14 mouse cellular contexts compared by ENCODE assay signal in genomic region chr7:125434666-125435290, GRCm38 (mm10). TPM values are rescaled to one million over a fixed set of nuclear protein-coding genes. Genes with fewer than 3 reads are reported as not detected.
DNase-seq lines count a peak whose midpoint lies in the region; ATAC-seq and TF ChIP-seq lines count a peak whose summit lies in the region.
"Had no signal": no experiment of that assay in that cellular context is flagged by ENCODE, and none has a peak within 500 bp of the region (broad histone marks: within the 10 kb centered on the region; RNA-seq: fewer than 3 reads in every experiment).

No protein-coding gene starts in this region.

- H3K27me3 ChIP-seq in hindbrain, embryonic 10.5 days (ENCODE audit: insufficient read depth, poor library complexity, severe bottlenecking), result no peaks in the 10 kb centered on the region
- H3K27me3 ChIP-seq in hindbrain, embryonic 16.5 days (replicated peaks; ENCODE audit: control insufficient read depth, insufficient read depth, low read length), result no peaks in the 10 kb centered on the region
- H3K27me3 ChIP-seq in embryonic facial prominence, embryonic 13.5 days, result no peaks in the 10 kb centered on the region
- no peaks in the 10 kb centered on the region for H3K27me3 ChIP-seq in intestine, embryonic 15.5 days (replicated peaks)
- H3K27me3 ChIP-seq in myocyte (ENCODE audit: control insufficient read depth, insufficient read depth, insufficient read length), result peaks cover 3% of the 10 kb centered on the region

- H3K9ac ChIP-seq in hindbrain, embryonic 16.5 days (ENCODE audit: low read depth, low read length), result no peak overlapping the region
- H3K9ac ChIP-seq in embryonic facial prominence, embryonic 13.5 days, result 0 out of 2 replicates have a peak overlapping the region, but pooled peaks have one; percentile 1
- no peak overlapping the region for H3K9ac ChIP-seq in intestine, embryonic 15.5 days

- TF ChIP-seq POLR2A in myocyte (IDR thresholded peaks at IDR 0.05; ENCODE audit: insufficient read length, low read depth), result no peak

- no peak overlapping the region for H3K4me3 ChIP-seq in hindbrain, embryonic 10.5 days
- H3K4me3 ChIP-seq in hindbrain, embryonic 16.5 days (ENCODE audit: low read length), result no peak overlapping the region
- no peak overlapping the region for H3K4me3 ChIP-seq in embryonic facial prominence, embryonic 13.5 days
- no peak overlapping the region for H3K4me3 ChIP-seq in intestine, embryonic 15.5 days (replicated peaks)
- no peak overlapping the region for H3K4me3 ChIP-seq in myocyte
- H3K4me3 ChIP-seq: left cerebral cortex, adult 2 months had no signal

- WGBS in hindbrain, embryonic 10.5 days, result 56% methylated on average over 8 of the region's 8 CpGs
- WGBS in hindbrain, embryonic 16.5 days, result 28% methylated on average over 8 of the region's 8 CpGs
- 43% methylated on average over 8 of the region's 8 CpGs for WGBS in embryonic facial prominence, embryonic 13.5 days
- WGBS in intestine, embryonic 15.5 days, result 33% methylated on average over 8 of the region's 8 CpGs

- H3K27ac ChIP-seq in hindbrain, embryonic 10.5 days, result peak overlapping the region; percentile 70
- H3K27ac ChIP-seq in hindbrain, embryonic 16.5 days (ENCODE audit: low read depth, low read length), result no peak overlapping the region
- H3K27ac ChIP-seq in embryonic facial prominence, embryonic 13.5 days, result no peak overlapping the region
- H3K27ac ChIP-seq in intestine, embryonic 15.5 days, result no peak overlapping the region; the same call in 1 of the 2 replicates
- H3K27ac ChIP-seq: left cerebral cortex, adult 2 months had no signal

- no peaks in the 10 kb centered on the region for H3K79me2 ChIP-seq in myocyte (ENCODE audit: control insufficient read depth, insufficient read depth)

- DNase-seq in hindbrain, embryonic 10.5 days (ENCODE audit: low spot score), result peak; percentile 25
- no peak for DNase-seq in heart, adult 18-20 months
- DNase-seq in layer of hippocampus, postnatal 14 days (ENCODE audit: low spot score in 2 of 2), result no peak
- DNase-seq in adrenal gland, adult 18-20 months (ENCODE audit: low spot score in 2 of 2), result no peak
- DNase-seq: cerebellum, adult 8-10 months; gastrocnemius, postnatal 10 days; thymus, adult 18-20 months had no signal

- ATAC-seq in hindbrain, embryonic 16.5 days, result no peak
- no peak for ATAC-seq in embryonic facial prominence, embryonic 13.5 days (ENCODE audit: insufficient number of reproducible peaks, insufficient read depth, low FRiP score, low TSS enrichment, low read depth)
- 0 out of 2 replicates have a peak, but pooled peaks have one; percentile 15 for ATAC-seq in intestine, embryonic 15.5 days
- ATAC-seq: activated CD4-positive, CD25-positive, alpha-beta regulatory T cell, adult 4 months; inflammation-experienced regulatory T-cells, adult 6 months had no signal

- no peak overlapping the region for H3ac ChIP-seq in myocyte (ENCODE audit: control insufficient read depth, insufficient read length)

- no peak overlapping the region for H3K4me2 ChIP-seq in hindbrain, embryonic 16.5 days (ENCODE audit: low read length)
- no peak overlapping the region for H3K4me2 ChIP-seq in embryonic facial prominence, embryonic 13.5 days
- H3K4me2 ChIP-seq in intestine, embryonic 15.5 days (replicated peaks), result no peak overlapping the region
- peak overlapping the region; percentile 6 for H3K4me2 ChIP-seq in myocyte (ENCODE audit: low read depth)

- no peaks in the 10 kb centered on the region for H3K36me3 ChIP-seq in hindbrain, embryonic 10.5 days
- no peaks in the 10 kb centered on the region for H3K36me3 ChIP-seq in hindbrain, embryonic 16.5 days (ENCODE audit: control insufficient read depth, insufficient read depth, low read length)
- H3K36me3 ChIP-seq in embryonic facial prominence, embryonic 13.5 days, result no peaks in the 10 kb centered on the region
- no peaks in the 10 kb centered on the region for H3K36me3 ChIP-seq in intestine, embryonic 15.5 days
- no peaks in the 10 kb centered on the region for H3K36me3 ChIP-seq in myocyte (ENCODE audit: control insufficient read depth, insufficient read depth)

- H3K9me3 ChIP-seq in hindbrain, embryonic 10.5 days, result no peaks in the 10 kb centered on the region
- peaks cover 5% of the 10 kb centered on the region; the same call in 1 of the 2 replicates for H3K9me3 ChIP-seq in hindbrain, embryonic 16.5 days (ENCODE audit: control insufficient read depth, low read length)
- peaks cover 3% of the 10 kb centered on the region; the same call in 1 of the 2 replicates for H3K9me3 ChIP-seq in embryonic facial prominence, embryonic 13.5 days
- peaks cover 3% of the 10 kb centered on the region; the same call in 1 of the 2 replicates for H3K9me3 ChIP-seq in intestine, embryonic 15.5 days

- H3K4me1 ChIP-seq in hindbrain, embryonic 10.5 days (replicated peaks), result peaks cover 15% of the 10 kb centered on the region; the same call in 1 of the 2 replicates
- H3K4me1 ChIP-seq in hindbrain, embryonic 16.5 days (ENCODE audit: control insufficient read depth, insufficient read depth, low read depth, low read length), result no peaks in the 10 kb centered on the region
- peaks cover 7% of the 10 kb centered on the region; the same call in 1 of the 2 replicates for H3K4me1 ChIP-seq in embryonic facial prominence, embryonic 13.5 days
- H3K4me1 ChIP-seq in intestine, embryonic 15.5 days (replicated peaks), result peaks cover 10% of the 10 kb centered on the region; the same call in 1 of the 2 replicates

TF ChIP-seq in myocyte, 11 proteins besides CTCF, POLR2A, EP300 and RAD21:
- no peak for TF ChIP-seq MYOG (IDR thresholded peaks at IDR 0.05; ENCODE audit: control insufficient read depth in 1 of 3, insufficient read depth in 1 of 3, insufficient read length in 2 of 3, low read depth in 2 of 3)
- peak in 1 of 3 experiments; percentile 17 for TF ChIP-seq MYOD1 (IDR thresholded peaks at IDR 0.05; ENCODE audit: control insufficient read depth in 1 of 3, insufficient read length in 2 of 3, low read depth in 2 of 3)
- TF ChIP-seq SRF (IDR thresholded peaks at IDR 0.05; ENCODE audit: control insufficient read depth, insufficient read length, low read depth), result no peak
- no peak for TF ChIP-seq REST (IDR thresholded peaks at IDR 0.05; ENCODE audit: insufficient read depth, insufficient read length)
- no peak for TF ChIP-seq E2F4 (IDR thresholded peaks at IDR 0.05; ENCODE audit: insufficient read depth)
- TF ChIP-seq CEBPB (IDR thresholded peaks at IDR 0.05; ENCODE audit: insufficient read depth, poor library complexity, severe bottlenecking), result no peak

RNA-seq across cellular contexts. Expression of gene Kdm8, which starts 9.7 kb away (rescaled TPM):
- polyA plus RNA-seq in hindbrain, embryonic 10.5 days (2016; fragmentation: Nextera tagmentation; extraction: Ambion mirVana), result 15.3 and 15.9 TPM in 2 replicates
- polyA plus RNA-seq in hindbrain, embryonic 16.5 days (2015; fragmentation: Nextera tagmentation; extraction: Ambion mirVana), result 5.2 TPM in 2 replicates
- polyA plus RNA-seq in embryonic facial prominence, embryonic 13.5 days (2015; fragmentation: Nextera tagmentation; extraction: Ambion mirVana), result 9.6 and 10.0 TPM in 2 replicates
- 9.0 and 10.0 TPM in 2 replicates for polyA plus RNA-seq in intestine, embryonic 15.5 days (2015; fragmentation: Nextera tagmentation; extraction: Ambion mirVana)
- 4.0 TPM for polyA plus RNA-seq in myocyte (2012; fragmentation: generic; extraction: Trizol)
- total RNA-seq in heart, adult 18-20 months (2021), result 1 to 10 TPM; 3.6 to 5.2 TPM
- 1 to 10 TPM; 3.4 to 4.7 TPM for total RNA-seq in layer of hippocampus, postnatal 14 days (2021)
- 1 to 10 TPM; 2.6 to 4.1 TPM for total RNA-seq in adrenal gland, adult 18-20 months (2021)

RNA-seq across cellular contexts. Expression of gene Nsmce1, which starts 56.6 kb away (rescaled TPM):
- 135 and 138 TPM in 2 replicates for polyA plus RNA-seq in hindbrain, embryonic 10.5 days (2016; fragmentation: Nextera tagmentation; extraction: Ambion mirVana)
- polyA plus RNA-seq in hindbrain, embryonic 16.5 days (2015; fragmentation: Nextera tagmentation; extraction: Ambion mirVana), result 85.4 and 91.2 TPM in 2 replicates
- 108 and 116 TPM in 2 replicates for polyA plus RNA-seq in embryonic facial prominence, embryonic 13.5 days (2015; fragmentation: Nextera tagmentation; extraction: Ambion mirVana)
- polyA plus RNA-seq in intestine, embryonic 15.5 days (2015; fragmentation: Nextera tagmentation; extraction: Ambion mirVana), result 120 TPM in 2 replicates
- polyA plus RNA-seq in myocyte (2012; fragmentation: generic; extraction: Trizol), result 78.3 TPM
- 10 to 100 TPM; 32.3 to 35.1 TPM for total RNA-seq in heart, adult 18-20 months (2021)
- 10 to 100 TPM; 16.7 to 17.8 TPM for total RNA-seq in layer of hippocampus, postnatal 14 days (2021)
- 10 to 100 TPM; 28.7 to 36.5 TPM for total RNA-seq in adrenal gland, adult 18-20 months (2021)
